Comparison of ENCODE assay signal across 8 mouse cellular contexts in the genomic region with DNA sequence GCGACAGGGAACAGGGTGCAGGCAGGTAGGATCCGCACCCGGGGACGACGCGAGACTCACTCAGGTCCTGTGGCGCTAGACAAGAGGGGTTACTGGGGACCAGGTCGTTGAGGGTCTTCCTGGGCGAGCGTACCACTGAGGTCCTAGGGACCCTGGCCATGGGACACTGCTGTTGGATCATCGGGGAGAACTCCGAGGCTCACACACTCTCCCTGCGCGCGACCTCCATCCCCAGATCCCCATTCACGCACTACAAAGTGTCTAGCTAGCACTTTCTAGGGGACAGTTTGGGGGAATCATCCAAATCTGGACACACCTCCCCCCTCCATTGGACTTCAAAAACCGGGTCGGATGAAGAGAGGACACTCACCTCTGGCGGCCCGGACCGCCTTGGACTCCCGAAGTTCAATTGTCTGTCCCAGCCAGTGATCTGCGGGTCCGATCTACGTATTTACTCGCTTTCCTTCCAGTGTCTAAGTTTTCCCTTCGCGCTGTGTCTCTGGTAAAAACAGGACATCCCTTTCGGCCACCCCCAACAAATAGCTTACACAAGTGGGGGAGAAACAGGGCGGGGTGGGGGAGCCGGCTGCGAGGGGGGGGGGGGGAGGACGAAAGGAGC. TPM values are rescaled to one million over a fixed set of nuclear protein-coding genes. Genes with fewer than 3 reads are reported as not detected.
DNase-seq lines count a peak whose midpoint lies in the region; ATAC-seq lines count a peak whose summit lies in the region.

No protein-coding gene starts in this region.

- WGBS in kidney, embryonic 16.5 days = under 1% methylated on average over 30 of the region's 33 CpGs
- under 1% methylated on average over 32 of the region's 33 CpGs for WGBS in forebrain, embryonic 10.5 days
- under 1% methylated on average over 31 of the region's 33 CpGs for WGBS in hindbrain, embryonic 15.5 days
- WGBS in midbrain, embryonic 10.5 days = under 1% methylated on average over 32 of the region's 33 CpGs

- H3K4me2 ChIP-seq in kidney, embryonic 16.5 days (replicated peaks; ENCODE audit: low read depth, low read length) = peak overlapping the region; percentile 87
- peak overlapping the region; percentile 95 for H3K4me2 ChIP-seq in hindbrain, embryonic 15.5 days

- H3K9me3 ChIP-seq in kidney, embryonic 16.5 days (ENCODE audit: low read length) = no peaks in the 10 kb centered on the region
- H3K9me3 ChIP-seq in forebrain, embryonic 10.5 days = no peaks in the 10 kb centered on the region
- H3K9me3 ChIP-seq in hindbrain, embryonic 15.5 days = no peaks in the 10 kb centered on the region
- no peaks in the 10 kb centered on the region for H3K9me3 ChIP-seq in midbrain, embryonic 10.5 days (replicated peaks)

- peak overlapping the region; percentile 76 for H3K27ac ChIP-seq in kidney, embryonic 16.5 days (ENCODE audit: low read length)
- peak overlapping the region; percentile 97 for H3K27ac ChIP-seq in forebrain, embryonic 10.5 days
- H3K27ac ChIP-seq in hindbrain, embryonic 15.5 days (replicated peaks) = no peak overlapping the region
- peak overlapping the region; percentile 94 for H3K27ac ChIP-seq in midbrain, embryonic 10.5 days (replicated peaks)

- H3K36me3 ChIP-seq in kidney, embryonic 16.5 days (ENCODE audit: insufficient read depth, low read length) = no peaks in the 10 kb centered on the region
- H3K36me3 ChIP-seq in forebrain, embryonic 10.5 days (replicated peaks) = no peaks in the 10 kb centered on the region
- H3K36me3 ChIP-seq in hindbrain, embryonic 15.5 days = no peaks in the 10 kb centered on the region
- no peaks in the 10 kb centered on the region for H3K36me3 ChIP-seq in midbrain, embryonic 10.5 days

- H3K27me3 ChIP-seq in kidney, embryonic 16.5 days (ENCODE audit: insufficient read depth, low read length) = peaks cover 11% of the 10 kb centered on the region; the same call in 1 of the 2 replicates
- peaks cover 43% of the 10 kb centered on the region for H3K27me3 ChIP-seq in forebrain, embryonic 10.5 days (ENCODE audit: poor library complexity, severe bottlenecking)
- H3K27me3 ChIP-seq in hindbrain, embryonic 15.5 days = peaks cover 31% of the 10 kb centered on the region
- peaks cover 53% of the 10 kb centered on the region for H3K27me3 ChIP-seq in midbrain, embryonic 10.5 days (ENCODE audit: low read depth, poor library complexity, severe bottlenecking)

- H3K4me1 ChIP-seq in kidney, embryonic 16.5 days (ENCODE audit: insufficient read depth, low read length) = peaks cover 19% of the 10 kb centered on the region
- H3K4me1 ChIP-seq in forebrain, embryonic 10.5 days = peaks cover 44% of the 10 kb centered on the region
- H3K4me1 ChIP-seq in hindbrain, embryonic 15.5 days (replicated peaks) = peaks cover 26% of the 10 kb centered on the region
- peaks cover 26% of the 10 kb centered on the region for H3K4me1 ChIP-seq in midbrain, embryonic 10.5 days

- ATAC-seq in kidney, embryonic 16.5 days (ENCODE audit: low FRiP score, low TSS enrichment) = peak; percentile 58
- ATAC-seq in hindbrain, embryonic 15.5 days (ENCODE audit: low FRiP score, low read depth) = peak; percentile 65
- no peak for ATAC-seq in monocyte, adult 5-6 weeks (replicated peaks; ENCODE audit: insufficient number of reproducible peaks, low FRiP score, low TSS enrichment, poor library complexity, severe bottlenecking)

- DNase-seq in kidney, adult 8-10 months = no peak
- peak; percentile 63 for DNase-seq in ZHBTc4 (ENCODE audit: low read depth, low spot score)
- no peak for DNase-seq in forebrain, embryonic 10.5 days (ENCODE audit: extremely low spot score, low spot score)
- DNase-seq in midbrain, embryonic 10.5 days (ENCODE audit: low spot score) = peak; percentile 77
- no peak for DNase-seq in thymus, postnatal 14 days

- H3K9ac ChIP-seq in kidney, embryonic 16.5 days (replicated peaks; ENCODE audit: low read length) = peak overlapping the region; percentile 79
- peak overlapping the region; percentile 43 for H3K9ac ChIP-seq in hindbrain, embryonic 15.5 days

- peak overlapping the region; percentile 69 for H3K4me3 ChIP-seq in kidney, embryonic 16.5 days (ENCODE audit: low read length)
- H3K4me3 ChIP-seq in forebrain, embryonic 10.5 days = peak overlapping the region; percentile 81
- H3K4me3 ChIP-seq in hindbrain, embryonic 15.5 days = peak overlapping the region; percentile 59
- peak overlapping the region; percentile 79 for H3K4me3 ChIP-seq in midbrain, embryonic 10.5 days

RNA-seq across cellular contexts. Expression of gene Eya4, which starts 1.1 kb away (rescaled TPM):
- 9.7 and 12.2 TPM in 2 replicates for polyA plus RNA-seq in kidney, embryonic 16.5 days (2015; fragmentation: Nextera tagmentation; extraction: Ambion mirVana)
- 5.1 and 6.2 TPM in 2 replicates for polyA plus RNA-seq in forebrain, embryonic 10.5 days (2016; fragmentation: Nextera tagmentation; extraction: Ambion mirVana)
- polyA plus RNA-seq in hindbrain, embryonic 15.5 days (2015; fragmentation: Nextera tagmentation; extraction: Ambion mirVana) = 0.56 and 0.80 TPM in 2 replicates
- 2.2 and 2.3 TPM in 2 replicates for polyA plus RNA-seq in midbrain, embryonic 10.5 days (2016; fragmentation: Nextera tagmentation; extraction: Ambion mirVana)
- total RNA-seq in monocyte, adult 5-6 weeks (2017) = not detected in 3 replicates

Comparison
In these comparisons a context has a peak if more than half of its experiments do, and no peak if none do; other contexts are left out.
1. DNase-seq: peak in ZHBTc4 (single experiment) and midbrain, embryonic 10.5 days (single experiment); none in kidney, adult 8-10 months (0 of 2), forebrain, embryonic 10.5 days (single experiment) and thymus, postnatal 14 days (single experiment).
2. Peak in every context shown above with its lines, with median percentiles within 50 percentile points of each other: H3K4me3 ChIP-seq.